Mouse (Mus musculus): ENCODE measurements around the gene Prpf6.

DNA sequence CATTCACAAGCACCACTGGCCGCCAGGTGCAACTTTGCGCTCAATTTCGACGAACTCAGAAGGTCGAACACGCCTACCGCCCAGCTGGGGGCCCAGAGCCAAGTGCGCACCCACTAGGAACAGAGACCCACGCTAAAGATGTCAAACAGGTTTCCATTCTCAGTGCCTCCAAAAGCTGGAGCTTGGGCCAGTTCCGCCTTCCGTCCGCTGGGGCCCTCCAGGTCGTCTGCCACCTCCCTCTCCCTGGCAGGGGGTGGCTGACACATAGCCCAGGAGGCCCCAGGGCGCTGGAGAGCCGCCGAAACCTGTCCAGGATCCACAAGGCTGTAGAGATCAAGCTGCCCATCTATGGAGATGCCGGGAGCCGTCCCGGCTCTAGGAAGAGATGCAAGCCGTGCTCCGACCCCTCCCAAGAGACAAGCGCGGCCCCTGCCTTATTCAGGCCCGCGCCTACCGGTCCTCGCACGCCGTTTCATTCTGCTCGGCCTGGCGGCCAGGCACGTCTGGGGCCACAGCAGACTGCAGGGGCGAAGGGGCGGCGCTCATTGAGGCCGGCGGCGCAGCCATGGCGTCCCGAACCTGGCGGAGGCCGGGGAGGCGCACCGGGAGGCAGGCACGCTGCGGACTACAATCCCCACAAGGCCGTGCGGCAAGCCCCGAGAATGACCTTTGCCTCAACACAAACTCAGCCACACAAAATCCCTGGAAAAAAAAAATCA, 10.1 kb upstream of the Prpf6 start:
- peak; percentile 90 for TF ChIP-seq HCFC1 (IDR thresholded peaks at IDR 0.05; ENCODE audit: borderline replicate concordance, insufficient read depth, low read length)
- no peak for TF ChIP-seq MAFK (IDR thresholded peaks at IDR 0.05; ENCODE audit: insufficient read depth, low read depth, low read length)
- TF ChIP-seq ZNF384 (IDR thresholded peaks at IDR 0.05; ENCODE audit: low read depth, low read length): no peak
